Mouse (Mus musculus) left cerebral cortex, adult 18-20 months (tissue): ENCODE results near the gene Topors. TPM values are rescaled to one million over a fixed set of nuclear protein-coding genes. Genes with fewer than 3 reads are reported as not detected.
"Not testable (repeated sequence)": the region's sequence is repeated elsewhere in the genome, so short reads cannot be mapped to it uniquely, and the experiment has no call there.

Experiments used
- DNase-seq, 2 experiments: peaks; one replicate each; pipeline ENCODE4 v3.0.0; 2021 to 2022; ENCODE audit warnings: low spot score in 2 of 2, mixed read lengths in 1 of 2
- long read RNA-seq, 2 experiments: library from polyadenylated mRNA; stranded (forward); transcript quantifications; one replicate each; pipeline ENCODE4 v2.0.0; 2021
- total RNA-seq, 2 experiments: library from RNA; stranded (reverse); gene quantifications; 2 replicates each; pipeline ENCODE4 v1.2.3; 2021

Gene Topors
- 10 to 100 TPM; 20.2 to 21.6 TPM for total RNA-seq
- long read RNA-seq, experiment 1, transcript Topors-201 (3 exons, 3,856 nt), result major isoform, 18 of 21 reads
- long read RNA-seq, experiment 1, partial matches to known transcripts, result 2 of 21 reads
- long read RNA-seq, experiment 1, other reads (novel, unspliced or antisense), result 1 of 21 reads
- long read RNA-seq, experiment 2, transcript Topors-201 (3 exons, 3,856 nt), result major isoform, 10 of 15 reads
- long read RNA-seq, experiment 2, partial matches to known transcripts, result 5 of 15 reads
- long read RNA-seq, experiment 2, other reads (novel, unspliced or antisense), result 0 of 15 reads

GRCm38 (mm10) chr4:40269430-40270032 is at the start of gene Topors, which contains the start of gene Smim27:
Gene Topors, minus strand, starts transcription at chr4:40269850.
Gene Smim27, plus strand, starts transcription at chr4:40269579.
- peak; percentile 94 to 96 for DNase-seq

- DNase-seq, result no peak
Measured at GRCm38 (mm10) chr4:40317404-40317803, 47.8 kb upstream of the Topors start.

GRCm38 (mm10) chr4:40313026-40313425 is 43.4 kb upstream of the Topors start:
- DNase-seq, result no peak

- no peak for DNase-seq
Measured at GRCm38 (mm10) chr4:40312213-40312612, 42.6 kb upstream of the Topors start.

- DNase-seq, result no peak
Measured at GRCm38 (mm10) chr4:40310796-40311383, 41.2 kb upstream of the Topors start.

GRCm38 (mm10) chr4:40309682-40310081 is 40.0 kb upstream of the Topors start:
- no peak for DNase-seq

- DNase-seq, result no peak
Measured at GRCm38 (mm10) chr4:40302445-40303125, 32.9 kb upstream of the Topors start.

GRCm38 (mm10) chr4:40301076-40301789 is 31.6 kb upstream of the Topors start:
- DNase-seq, result peak; percentile 84

- no peak for DNase-seq
Measured at GRCm38 (mm10) chr4:40299169-40299568, 29.5 kb upstream of the Topors start.

- DNase-seq, result not testable (repeated sequence)
Measured at GRCm38 (mm10) chr4:40291511-40291910, 21.9 kb upstream of the Topors start.

- no peak for DNase-seq
Measured at GRCm38 (mm10) chr4:40289046-40289445, 19.4 kb upstream of the Topors start.

GRCm38 (mm10) chr4:40287415-40287814 is 17.8 kb upstream of the Topors start:
- no peak for DNase-seq

- peak; percentile 69 to 82 for DNase-seq
Measured at GRCm38 (mm10) chr4:40285582-40285981, 15.9 kb upstream of the Topors start.

GRCm38 (mm10) chr4:40279276-40279900 is 9.7 kb upstream of the Topors start, which contains the start of gene Ndufb6:
Gene Ndufb6, minus strand, starts transcription at chr4:40279421.
- peak; percentile 93 to 96 for DNase-seq

GRCm38 (mm10) chr4:40278880-40279275 is 9.2 kb upstream of the Topors start:
- DNase-seq, result no peak

- no peak for DNase-seq
Measured at GRCm38 (mm10) chr4:40268835-40269234, 815 bp downstream of the Topors start.

- DNase-seq, result peak; percentile 88 to 94
Measured at GRCm38 (mm10) chr4:40268204-40268813, 1.3 kb downstream of the Topors start.

GRCm38 (mm10) chr4:40267681-40268080 is 2.0 kb downstream of the Topors start:
- no peak for DNase-seq

- no peak for DNase-seq
Measured at GRCm38 (mm10) chr4:40264321-40264720, 5.3 kb downstream of the Topors start.
